Mouse (Mus musculus) megakaryocyte, embryonic 14.5 days (primary cell): Measurements from ENCODE around the gene Twist2. TPM values are rescaled to one million over a fixed set of nuclear protein-coding genes. Genes with fewer than 3 reads are reported as not detected.

Experiments used
- H3K27me3 ChIP-seq: replicated peaks from 2 replicates; pipeline ENCODE3; 2012; ENCODE audit warnings: inconsistent platforms
- H3K36me3 ChIP-seq: replicated peaks from 2 replicates; pipeline ENCODE3; 2012; ENCODE audit warnings: low read length, inconsistent platforms, mixed read lengths
- H3K4me1 ChIP-seq: 2 replicates; pipeline ENCODE4 v1.6.1; 2012; ENCODE audit warnings: inconsistent platforms
- H3K4me3 ChIP-seq: replicated peaks from 2 replicates; pipeline ENCODE3; 2012; ENCODE audit warnings: moderate library complexity, mild to moderate bottlenecking, inconsistent platforms
- H3K9me3 ChIP-seq: 2 replicates; pipeline ENCODE4 v1.6.1; 2012; ENCODE audit warnings: inconsistent platforms
- FLI1 ChIP-seq: IDR thresholded peaks from 2 replicates; pipeline ENCODE4 v1.6.1; 2012; ENCODE audit warnings: low read length, inconsistent platforms, mixed read lengths
- GATA1 ChIP-seq: IDR thresholded peaks from 3 replicates; pipeline ENCODE4 v1.6.1; 2012; ENCODE audit warnings: mixed read lengths, low read length, inconsistent platforms, borderline replicate concordance
- polyA plus RNA-seq: library from polyadenylated mRNA; stranded (reverse); fragments of >175 nt; gene quantifications from 2 replicates; pipeline ENCODE4 v1.2.3, GENCODE M21; 2012; ENCODE audit warnings: low replicate concordance; ENCODE audit not compliant: insufficient read depth

Gene Twist2
- polyA plus RNA-seq, 1 experiment: not detected

DNA sequence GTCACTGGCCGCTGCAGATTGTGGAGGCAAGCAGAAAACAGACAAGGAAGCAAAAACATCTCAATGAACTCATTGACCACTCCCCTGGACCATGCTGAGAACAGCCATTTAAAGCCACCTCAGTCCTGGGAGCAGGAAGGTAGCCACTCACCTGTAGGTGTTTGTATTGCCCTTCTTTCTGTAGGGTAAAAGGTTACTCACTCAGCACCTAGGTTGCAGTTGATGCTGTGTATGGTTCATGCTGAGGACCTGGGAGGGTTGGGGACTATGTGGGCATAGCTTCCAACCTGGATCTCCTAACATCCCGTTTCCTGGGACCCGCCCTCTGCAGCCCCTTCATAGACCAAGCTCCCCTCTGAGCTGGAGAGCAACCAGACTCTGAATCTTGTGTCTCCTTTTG, 14.8 kb downstream of the Twist2 start:
- Histone ChIP-seq H3K36me3 (no peaks in the 10 kb centered on the region), H3K4me1 (no peaks in the 10 kb centered on the region), H3K27me3 (peaks cover 43% of the 10 kb centered on the region)

DNA sequence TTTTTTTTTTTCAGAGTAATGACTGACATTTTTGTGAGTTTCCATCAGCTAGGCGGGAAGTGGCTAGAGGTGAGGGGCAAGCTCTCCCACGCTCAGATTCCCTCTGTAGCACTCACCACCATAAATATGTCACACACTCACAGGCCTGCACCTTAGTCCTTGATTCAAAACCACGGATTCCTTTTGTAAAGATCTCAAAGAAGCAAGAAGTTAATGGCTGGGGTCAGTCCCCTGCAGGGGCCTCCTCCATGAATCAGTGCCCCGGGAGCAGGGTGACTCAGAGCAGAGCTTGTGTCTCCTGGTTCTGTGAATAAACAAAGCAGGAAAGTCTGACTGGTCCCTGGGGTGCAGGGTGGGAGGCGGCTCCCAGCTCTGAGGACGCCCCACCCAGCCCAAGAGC, 15.3 kb downstream of the Twist2 start:
- Histone ChIP-seq H3K27me3 (peaks cover 42% of the 10 kb centered on the region), H3K4me3 (no peak overlapping the region), H3K36me3 (no peaks in the 10 kb centered on the region), H3K9me3 (no peaks in the 10 kb centered on the region), H3K4me1 (no peaks in the 10 kb centered on the region)
- TF ChIP-seq GATA1 (no peak), FLI1 (no peak)

More for the DNA sequence above, 14.8 kb downstream of the Twist2 start:
- TF ChIP-seq GATA1 (no peak), FLI1 (no peak)
- H3K4me3 ChIP-seq: no peak overlapping the region
- no peaks in the 10 kb centered on the region for H3K9me3 ChIP-seq

DNA sequence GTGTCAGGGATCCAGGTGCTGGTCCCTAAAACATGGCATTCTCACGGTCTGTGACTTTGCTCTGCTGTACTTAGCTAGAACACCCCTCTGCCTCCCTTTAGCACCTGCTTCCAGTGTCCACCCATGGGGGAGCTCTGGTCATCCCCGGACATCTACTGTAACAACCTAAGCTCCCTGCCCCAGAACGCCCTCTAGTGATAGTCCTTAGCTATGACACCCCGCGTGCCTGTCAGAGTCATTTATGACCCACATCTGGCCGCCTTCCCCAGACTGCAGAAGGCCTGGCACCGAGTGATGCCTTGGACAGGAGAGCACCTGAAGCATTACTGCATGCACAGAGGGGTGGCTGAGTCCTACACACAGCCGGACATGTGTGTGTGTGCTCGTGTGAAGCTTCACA, 18.0 kb downstream of the Twist2 start:
- H3K27me3 ChIP-seq: peaks cover 40% of the 10 kb centered on the region
- no peak overlapping the region for H3K4me3 ChIP-seq
- H3K9me3 ChIP-seq: no peaks in the 10 kb centered on the region
- TF ChIP-seq FLI1 (no peak), GATA1 (no peak)
- H3K36me3 ChIP-seq: no peaks in the 10 kb centered on the region
- no peaks in the 10 kb centered on the region for H3K4me1 ChIP-seq

DNA sequence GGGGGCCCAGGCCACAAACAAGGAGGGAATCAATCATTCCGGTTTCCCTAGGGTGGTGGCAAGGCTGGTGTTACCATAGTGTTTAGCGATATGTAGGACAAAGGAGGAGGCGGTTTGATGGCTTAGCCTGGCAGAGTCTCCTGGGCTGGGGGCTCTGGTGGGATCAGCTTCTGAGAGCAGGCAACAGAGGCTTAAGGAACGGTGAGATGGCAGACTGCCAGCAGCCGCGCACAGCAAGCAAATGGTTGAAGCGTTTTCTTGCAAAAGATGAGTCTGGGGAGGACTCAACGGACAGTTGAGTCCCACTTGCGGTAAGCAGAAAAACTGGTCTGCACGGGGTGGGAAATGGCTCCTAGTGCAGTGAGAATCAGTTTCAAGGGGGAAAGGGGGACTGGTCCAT, 19.3 kb downstream of the Twist2 start:
- no peaks in the 10 kb centered on the region for H3K9me3 ChIP-seq
- no peaks in the 10 kb centered on the region for H3K4me1 ChIP-seq
- H3K36me3 ChIP-seq: no peaks in the 10 kb centered on the region
- TF ChIP-seq FLI1: no peak
- no peak for TF ChIP-seq GATA1
- peaks cover 43% of the 10 kb centered on the region for H3K27me3 ChIP-seq
- H3K4me3 ChIP-seq: no peak overlapping the region

DNA sequence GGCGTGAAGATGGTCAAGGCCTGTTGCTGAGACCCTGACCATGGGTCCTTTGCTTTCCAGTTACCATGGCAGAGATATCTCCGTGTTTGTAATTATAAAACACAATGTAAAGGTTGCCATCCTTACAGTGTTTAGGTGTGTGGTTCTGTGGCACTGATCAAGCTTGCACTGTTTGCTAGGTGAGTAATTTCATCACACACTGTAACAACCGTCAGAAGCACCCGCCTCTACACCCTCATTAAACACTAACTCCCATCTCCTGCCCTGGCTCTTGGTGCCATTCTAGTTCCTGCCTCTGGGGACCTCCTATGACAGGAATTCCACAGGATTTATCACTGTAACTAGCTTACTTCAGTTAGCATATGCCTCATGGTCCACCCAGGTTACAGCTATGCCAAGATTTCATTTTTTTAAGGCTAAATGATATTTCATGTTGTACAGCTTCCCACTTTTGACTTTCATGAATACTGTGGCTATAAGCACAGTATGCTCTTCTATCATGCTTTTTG, 21.1 kb downstream of the Twist2 start:
- Histone ChIP-seq H3K4me1 (no peaks in the 10 kb centered on the region), H3K4me3 (no peak overlapping the region), H3K36me3 (no peaks in the 10 kb centered on the region), H3K27me3 (peaks cover 43% of the 10 kb centered on the region), H3K9me3 (no peaks in the 10 kb centered on the region)
- TF ChIP-seq GATA1 (no peak), FLI1 (no peak)

DNA sequence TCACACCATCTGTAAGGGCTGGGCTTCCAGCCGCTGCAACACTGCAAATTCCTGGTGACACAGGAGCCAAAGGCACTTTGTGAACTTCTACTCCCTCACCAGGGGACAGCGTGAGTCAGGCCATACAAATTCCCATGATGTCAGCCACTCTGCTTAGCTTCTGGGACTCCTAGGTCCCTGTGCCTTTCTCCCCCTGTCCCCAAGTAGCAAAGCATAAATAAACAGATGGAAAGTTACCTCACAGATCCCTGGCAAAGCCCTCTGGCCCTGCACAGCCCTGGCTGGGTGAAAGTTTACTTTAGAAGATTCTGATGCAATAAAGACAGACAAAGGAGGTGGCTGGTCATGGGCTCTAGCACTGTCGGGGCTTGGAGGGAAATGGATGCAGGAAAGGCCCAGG, 22.3 kb downstream of the Twist2 start:
- Histone ChIP-seq H3K4me3 (no peak overlapping the region), H3K9me3 (no peaks in the 10 kb centered on the region), H3K4me1 (no peaks in the 10 kb centered on the region), H3K36me3 (no peaks in the 10 kb centered on the region), H3K27me3 (peaks cover 49% of the 10 kb centered on the region)
- TF ChIP-seq GATA1 (no peak), FLI1 (no peak)

DNA sequence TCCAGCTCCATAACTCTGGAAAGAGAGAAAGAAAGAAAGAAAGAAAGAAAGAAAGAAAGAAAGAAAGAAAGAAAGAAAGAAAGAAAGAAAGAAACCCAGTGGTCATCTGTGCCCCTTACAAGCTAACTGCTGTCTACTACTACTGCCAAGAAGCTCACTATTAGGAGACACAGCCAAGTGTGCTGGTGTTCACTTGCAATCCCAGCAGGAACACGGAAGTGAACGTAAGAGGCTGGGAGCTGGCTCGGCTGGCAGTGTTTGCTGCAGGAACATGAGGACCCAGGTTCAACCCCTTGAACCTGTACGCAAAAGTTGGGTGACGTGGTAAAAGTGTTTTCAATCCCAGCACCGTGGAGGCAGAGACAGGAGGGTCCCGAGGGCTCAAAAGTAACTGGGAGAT, 22.7 kb downstream of the Twist2 start:
- no peak overlapping the region for H3K4me3 ChIP-seq
- no peaks in the 10 kb centered on the region for H3K9me3 ChIP-seq
- H3K27me3 ChIP-seq: peaks cover 51% of the 10 kb centered on the region
- no peaks in the 10 kb centered on the region for H3K4me1 ChIP-seq
- TF ChIP-seq GATA1 (no peak), FLI1 (no peak)
- H3K36me3 ChIP-seq: no peaks in the 10 kb centered on the region

DNA sequence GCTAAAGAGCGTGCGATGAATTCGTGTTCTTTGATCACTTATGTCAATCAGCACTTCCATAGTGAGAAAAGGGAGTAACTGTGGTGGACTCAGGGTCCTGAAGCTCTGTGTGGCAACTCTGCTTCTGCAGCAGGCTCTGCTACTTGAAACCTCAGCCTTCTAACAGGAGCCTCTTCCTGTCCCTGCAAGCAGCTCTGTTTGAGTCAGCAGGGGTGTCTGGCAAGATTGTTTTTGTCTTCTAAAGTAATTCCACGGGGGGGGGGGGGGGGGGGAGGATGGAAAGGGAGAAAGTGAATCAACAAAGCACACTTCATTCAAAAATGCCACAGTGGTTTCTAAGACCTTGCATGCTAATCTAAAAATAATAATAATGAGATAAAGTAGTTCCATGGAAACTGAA, 24.0 kb downstream of the Twist2 start:
- H3K4me3 ChIP-seq: no peak overlapping the region
- TF ChIP-seq GATA1 (no peak), FLI1 (no peak)
- no peaks in the 10 kb centered on the region for H3K36me3 ChIP-seq
- peaks cover 52% of the 10 kb centered on the region for H3K27me3 ChIP-seq
- no peaks in the 10 kb centered on the region for H3K4me1 ChIP-seq
- no peaks in the 10 kb centered on the region for H3K9me3 ChIP-seq

DNA sequence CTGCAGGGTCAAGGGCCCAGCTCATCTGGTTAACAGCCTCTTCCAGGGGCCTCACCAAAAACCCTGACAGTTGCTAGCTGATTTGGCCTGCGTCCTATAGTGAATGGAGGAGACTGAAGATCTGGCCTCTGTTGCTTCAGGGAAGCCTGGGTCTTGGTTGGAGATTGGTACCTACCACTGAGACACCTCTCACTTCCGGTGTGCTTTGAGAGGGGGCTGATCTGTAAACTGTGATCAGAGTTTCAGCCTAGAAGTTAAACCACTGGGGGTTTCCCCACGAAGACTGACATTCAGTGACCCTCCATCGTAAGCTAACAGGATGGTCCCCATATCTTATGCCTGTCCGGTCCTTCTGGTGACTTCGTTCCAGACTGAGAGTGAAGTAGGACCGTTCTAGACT, 30.7 kb downstream of the Twist2 start:
- Histone ChIP-seq H3K36me3 (no peaks in the 10 kb centered on the region), H3K27me3 (peaks cover 37% of the 10 kb centered on the region), H3K4me1 (no peaks in the 10 kb centered on the region), H3K9me3 (no peaks in the 10 kb centered on the region), H3K4me3 (no peak overlapping the region)
- no peak for TF ChIP-seq GATA1
- TF ChIP-seq FLI1: no peak

DNA sequence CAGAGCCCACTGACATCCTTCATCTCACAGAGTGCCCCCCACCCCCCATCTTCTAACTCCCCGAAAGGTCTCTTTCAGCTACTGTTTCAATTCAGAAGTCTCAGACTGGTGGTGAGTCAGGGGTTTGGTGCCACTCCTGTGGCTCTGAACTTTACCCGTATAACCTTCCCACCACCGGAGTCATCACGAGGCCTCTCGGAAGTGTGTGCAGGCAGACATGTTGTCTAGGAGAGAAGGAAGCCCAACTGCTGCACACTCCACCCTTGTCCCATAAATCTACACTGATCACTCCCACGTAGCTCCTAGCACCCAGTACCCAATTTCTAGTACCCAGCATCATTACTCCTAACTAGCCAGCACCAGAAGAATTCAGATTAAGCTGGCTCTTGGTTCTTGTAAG, 38.3 kb downstream of the Twist2 start:
- no peak overlapping the region for H3K4me3 ChIP-seq
- TF ChIP-seq GATA1 (no peak), FLI1 (no peak)
- H3K9me3 ChIP-seq: peaks cover 12% of the 10 kb centered on the region
- H3K4me1 ChIP-seq: no peaks in the 10 kb centered on the region
- peaks cover 26% of the 10 kb centered on the region for H3K27me3 ChIP-seq
- no peaks in the 10 kb centered on the region for H3K36me3 ChIP-seq

DNA sequence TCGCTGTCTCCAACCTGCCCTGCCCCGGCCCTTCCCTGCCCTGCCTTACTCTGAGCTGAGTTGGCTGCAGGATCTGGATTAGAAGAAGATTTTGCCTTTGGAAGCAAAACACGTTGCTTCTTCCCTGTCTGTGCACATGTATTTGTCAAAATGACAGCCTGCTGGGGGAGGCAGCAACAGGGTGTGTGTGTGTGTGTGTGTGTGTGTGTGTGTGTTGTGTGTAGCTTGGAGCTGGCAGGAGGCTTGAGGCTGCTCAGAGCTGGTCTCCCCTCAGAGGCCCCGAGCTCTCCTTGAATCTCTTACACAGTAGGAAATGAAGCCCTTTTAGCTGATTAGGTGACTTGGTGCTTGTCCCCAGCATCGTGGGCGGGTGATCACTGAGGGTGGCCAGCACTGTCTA, 38.7 kb downstream of the Twist2 start:
- no peaks in the 10 kb centered on the region for H3K36me3 ChIP-seq
- peaks cover 12% of the 10 kb centered on the region for H3K9me3 ChIP-seq
- H3K4me3 ChIP-seq: no peak overlapping the region
- H3K4me1 ChIP-seq: no peaks in the 10 kb centered on the region
- H3K27me3 ChIP-seq: peaks cover 28% of the 10 kb centered on the region
- TF ChIP-seq GATA1 (no peak), FLI1 (no peak)
